Mouse (Mus musculus) brain, embryonic 14.5 days (tissue): ENCODE results near the gene Zfp446. TPM values are rescaled to one million over a fixed set of nuclear protein-coding genes. Genes with fewer than 3 reads are reported as not detected.

Source experiments
- DNase-seq: peaks from one replicate; pipeline ENCODE4 v3.0.0-alpha.2; 2011; ENCODE audit warnings: low read depth
- CTCF ChIP-seq: fragments of 200-500 bp; IDR thresholded peaks from 2 replicates; pipeline ENCODE4 v1.5.1; 2012; ENCODE audit warnings: inconsistent platforms, mild to moderate bottlenecking, moderate library complexity, borderline replicate concordance; ENCODE audit not compliant: insufficient read depth, insufficient read length; ENCODE audit errors: extremely low read depth
- POLR2A ChIP-seq: fragments of 200-500 bp; IDR thresholded peaks from 2 replicates; pipeline ENCODE4 v1.6.1; 2012; ENCODE audit warnings: mild to moderate bottlenecking, inconsistent platforms, borderline replicate concordance; ENCODE audit not compliant: poor library complexity, insufficient read depth, insufficient read length, severe bottlenecking; ENCODE audit errors: extremely low read depth
- polyA plus RNA-seq: library from polyadenylated mRNA; depleted of rRNA; stranded (reverse); fragments of >200 nt; gene quantifications from 2 replicates; pipeline ENCODE4 v1.2.3, GENCODE M21; 2012

The Zfp446 gene
- polyA plus RNA-seq, 1 experiment = 16.5 TPM

GRCm38 (mm10) chr7:12965678-12966091 is 12.0 kb upstream of the Zfp446 start, which contains the start of gene Zfp324:
Gene Zfp324, plus strand, starts transcription at chr7:12965838.
- no peak for TF ChIP-seq CTCF
- TF ChIP-seq POLR2A = peak; percentile 47; the same call in 1 of the 2 replicates
- peak; percentile 97 for DNase-seq

GRCm38 (mm10) chr7:12966104-12966845 is 11.4 kb upstream of the Zfp446 start:
- peak; percentile 31 for DNase-seq
- no peak for TF ChIP-seq POLR2A
- TF ChIP-seq CTCF = no peak

- no peak for DNase-seq
- TF ChIP-seq POLR2A (no peak), CTCF (no peak)
These were observed 6.7 kb upstream of the Zfp446 start for GRCm38 (mm10) chr7:12970906-12971305.

GRCm38 (mm10) chr7:12978931-12979722 is 1.5 kb downstream of the Zfp446 start:
- DNase-seq = no peak

GRCm38 (mm10) chr7:12979776-12980175 is 2.1 kb downstream of the Zfp446 start:
- TF ChIP-seq CTCF = no peak
- TF ChIP-seq POLR2A = no peak
- DNase-seq = no peak

More at GRCm38 (mm10) chr7:12978931-12979722, 1.5 kb downstream of the Zfp446 start:
- no peak for TF ChIP-seq POLR2A
- TF ChIP-seq CTCF = no peak

- DNase-seq = no peak
- TF ChIP-seq CTCF (no peak), POLR2A (no peak)
These were observed 2.6 kb downstream of the Zfp446 start for GRCm38 (mm10) chr7:12980291-12980690.

GRCm38 (mm10) chr7:12985724-12986123 is 8.1 kb downstream of the Zfp446 start:
- no peak for TF ChIP-seq CTCF
- TF ChIP-seq POLR2A = no peak
- no peak for DNase-seq

GRCm38 (mm10) chr7:12986906-12987305 is 9.3 kb downstream of the Zfp446 start:
- no peak for DNase-seq
- no peak for TF ChIP-seq CTCF
- TF ChIP-seq POLR2A = no peak

- no peak for DNase-seq
- TF ChIP-seq CTCF (no peak), POLR2A (no peak)
These were observed 10.0 kb downstream of the Zfp446 start for GRCm38 (mm10) chr7:12987409-12988189.

GRCm38 (mm10) chr7:12992222-12992621 is 14.6 kb downstream of the Zfp446 start:
- TF ChIP-seq CTCF = no peak
- no peak for TF ChIP-seq POLR2A
- peak; percentile 15 for DNase-seq

GRCm38 (mm10) chr7:12993148-12993547 is 15.5 kb downstream of the Zfp446 start:
- TF ChIP-seq POLR2A = no peak
- no peak for TF ChIP-seq CTCF
- DNase-seq = no peak

- TF ChIP-seq POLR2A (no peak), CTCF (no peak)
- DNase-seq = no peak
These were observed 18.2 kb downstream of the Zfp446 start for GRCm38 (mm10) chr7:12995862-12996261.
